Mouse (Mus musculus) hindbrain, embryonic 15.5 days (tissue): ENCODE results near the gene 5730455P16Rik. TPM values are rescaled to one million over a fixed set of nuclear protein-coding genes. Genes with fewer than 3 reads are reported as not detected.
"Not testable (repeated sequence)": the region's sequence is repeated elsewhere in the genome, so short reads cannot be mapped to it uniquely, and the experiment has no call there.

ENCODE experiments used
- ATAC-seq: fragments of 200-750 bp; cut with Nextera tagmentation; 2 replicates; pipeline ENCODE4 v1.8.0; 2017; ENCODE audit warnings: low read depth, moderate number of reproducible peaks, moderate TSS enrichment; ENCODE audit not compliant: low FRiP score
- H3K27ac ChIP-seq: fragments of 300-500 bp; sonication (generic); replicated peaks from 2 replicates; pipeline ENCODE4 v1.5.1; 2015; ENCODE audit warnings: mild to moderate bottlenecking, inconsistent platforms
- H3K27me3 ChIP-seq: fragments of 300-500 bp; sonication (generic); 2 replicates; pipeline ENCODE4 v1.6.1; 2015; ENCODE audit warnings: control low read depth, inconsistent platforms
- H3K36me3 ChIP-seq: fragments of 300-500 bp; sonication (generic); 2 replicates; pipeline ENCODE4 v1.6.1; 2015; ENCODE audit warnings: control low read depth, inconsistent platforms
- H3K4me1 ChIP-seq: fragments of 300-500 bp; sonication (generic); replicated peaks from 2 replicates; pipeline ENCODE4 v1.6.1; 2015; ENCODE audit warnings: control low read depth, inconsistent platforms
- H3K4me2 ChIP-seq: fragments of 300-500 bp; sonication (generic); 2 replicates; pipeline ENCODE4 v1.6.1; 2015; ENCODE audit warnings: moderate library complexity, mild to moderate bottlenecking, inconsistent platforms
- H3K4me3 ChIP-seq: fragments of 300-500 bp; sonication (generic); 2 replicates; pipeline ENCODE4 v1.5.1; 2015; ENCODE audit warnings: mild to moderate bottlenecking, inconsistent platforms
- H3K9ac ChIP-seq: fragments of 300-500 bp; sonication (generic); 2 replicates; pipeline ENCODE4 v1.6.1; 2015; ENCODE audit warnings: inconsistent platforms
- H3K9me3 ChIP-seq: fragments of 300-500 bp; sonication (generic); 2 replicates; pipeline ENCODE4 v1.6.1; 2016; ENCODE audit warnings: control low read depth, inconsistent platforms
- WGBS: fragments of 180-500 bp; shearing (Covaris S2); methylation state at CpG from one replicate; pipeline ENCODE4 v1.1.7; 2015; 5-methylcytosine and 5-hydroxymethylcytosine counted together
- polyA plus RNA-seq: library from polyadenylated mRNA; unstranded; fragments of >200 nt; fragmentation: Nextera tagmentation; extraction: Ambion mirVana; gene quantifications from 2 replicates; pipeline ENCODE4 v1.2.1, GENCODE M21; 2015

5730455P16Rik gene
- polyA plus RNA-seq, 1 experiment from 2014 or later, result 34.2 TPM

DNA sequence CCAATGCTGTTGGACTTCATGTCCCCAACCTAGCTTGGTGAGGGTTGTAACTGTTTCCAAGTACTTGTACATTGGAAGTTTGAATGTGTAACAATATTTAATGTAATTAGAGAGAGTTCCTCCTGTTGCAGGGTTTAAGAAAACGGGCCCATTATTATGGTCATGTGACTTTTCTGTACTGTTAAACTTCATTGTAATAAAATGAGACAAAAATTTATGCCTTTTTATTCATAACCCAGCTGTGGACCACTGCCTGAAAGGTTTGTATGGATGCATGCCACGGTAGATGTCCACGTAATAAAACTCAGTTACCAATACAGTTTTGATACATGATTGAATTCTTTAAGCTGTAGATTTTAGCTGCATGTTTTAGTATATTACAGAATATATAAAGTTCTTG is 18.1 kb upstream of the 5730455P16Rik start:
- Histone ChIP-seq H3K9me3 (no peaks in the 10 kb centered on the region), H3K27ac (no peak overlapping the region), H3K4me2 (no peak overlapping the region), H3K4me1 (no peaks in the 10 kb centered on the region), H3K9ac (no peak overlapping the region), H3K4me3 (no peak overlapping the region), H3K27me3 (no peaks in the 10 kb centered on the region), H3K36me3 (peaks cover 72% of the 10 kb centered on the region)
- no peak for ATAC-seq
- 96% methylated on average over 3 of the region's 3 CpGs for WGBS

DNA sequence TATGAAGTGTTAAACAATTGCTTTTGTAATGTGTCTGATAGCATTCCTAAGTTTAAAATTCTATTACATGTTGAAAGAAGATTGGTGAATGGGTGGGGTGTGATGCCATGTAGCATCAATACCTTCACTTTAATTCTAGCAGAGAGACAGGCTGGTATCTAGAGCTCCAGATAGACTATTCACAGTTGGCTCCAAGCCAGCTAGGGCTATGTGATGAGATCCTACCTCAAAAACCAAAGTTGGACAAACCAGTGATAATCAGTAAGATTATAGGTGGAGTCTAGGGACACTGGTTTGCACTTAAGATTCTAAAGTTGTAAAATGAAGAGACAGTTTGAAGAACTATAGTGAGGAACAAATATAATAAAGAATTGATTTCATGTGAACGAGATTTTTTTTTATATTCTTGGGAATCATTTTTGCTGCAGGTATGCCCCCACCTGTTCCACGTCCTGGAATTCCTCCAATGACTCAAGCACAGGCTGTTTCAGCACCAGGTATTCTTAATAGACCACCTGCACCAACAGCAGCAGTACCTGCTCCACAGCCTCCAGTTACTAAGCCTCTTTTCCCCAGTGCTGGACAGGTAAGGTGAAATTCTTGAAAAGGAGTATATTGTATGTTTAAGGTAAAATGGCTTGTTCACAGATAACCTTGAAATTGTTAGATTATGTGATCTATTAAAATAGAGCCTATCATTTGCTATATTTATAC is 13.7 kb upstream of the 5730455P16Rik start:
- no peak for ATAC-seq
- no peaks in the 10 kb centered on the region for H3K27me3 ChIP-seq
- H3K4me3 ChIP-seq, result no peak overlapping the region
- WGBS, result 95% methylated on average over 2 of the region's 2 CpGs
- peaks cover 12% of the 10 kb centered on the region for H3K4me1 ChIP-seq
- H3K36me3 ChIP-seq, result peaks cover 68% of the 10 kb centered on the region
- H3K9me3 ChIP-seq, result no peaks in the 10 kb centered on the region
- no peak overlapping the region for H3K9ac ChIP-seq
- no peak overlapping the region for H3K4me2 ChIP-seq
- H3K27ac ChIP-seq, result no peak overlapping the region

DNA sequence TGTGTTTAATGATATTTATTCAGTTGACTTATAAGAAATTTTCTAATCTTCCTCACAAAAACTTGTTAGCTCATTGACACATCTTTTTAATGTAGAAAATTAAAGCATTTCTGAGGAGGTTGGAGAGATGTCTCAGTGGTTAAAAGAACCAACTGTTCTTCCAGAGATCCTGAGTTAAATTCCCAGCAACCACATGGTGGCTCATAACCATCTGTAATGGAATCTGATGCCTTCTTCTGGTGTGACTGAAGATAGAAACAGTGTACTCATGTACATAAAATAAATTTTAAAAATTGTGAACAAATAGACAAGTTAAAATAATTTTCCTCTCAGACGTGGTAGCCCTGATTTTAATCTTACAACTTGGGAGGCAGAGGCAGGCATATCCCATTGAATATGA is 12.1 kb upstream of the 5730455P16Rik start:
- Histone ChIP-seq H3K4me2 (no peak overlapping the region), H3K9me3 (no peaks in the 10 kb centered on the region), H3K4me3 (no peak overlapping the region), H3K27ac (no peak overlapping the region), H3K9ac (no peak overlapping the region), H3K27me3 (no peaks in the 10 kb centered on the region), H3K36me3 (peaks cover 55% of the 10 kb centered on the region), H3K4me1 (peaks cover 28% of the 10 kb centered on the region)
- 93% methylated on average over 1 of the region's 1 CpGs for WGBS
- ATAC-seq, result no peak

DNA sequence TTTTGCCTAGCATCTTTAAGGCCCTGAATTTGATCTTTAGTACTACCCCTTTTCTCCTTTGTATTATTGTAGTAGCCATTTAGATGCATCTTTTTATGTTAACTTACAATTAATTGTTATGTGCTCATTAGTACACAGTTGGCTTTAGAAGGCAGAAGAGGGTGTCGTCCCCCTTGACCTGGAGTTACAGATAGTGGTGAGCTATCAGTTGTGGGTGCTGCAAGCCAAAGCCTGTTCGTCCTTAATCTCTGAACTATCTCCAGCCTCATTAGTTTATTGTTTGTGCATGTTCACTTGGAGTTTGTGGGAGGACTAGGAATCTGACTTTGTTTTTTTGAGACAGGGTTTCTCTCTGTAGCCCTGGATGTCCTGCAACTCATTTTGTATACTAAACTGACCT is 9.0 kb upstream of the 5730455P16Rik start:
- Histone ChIP-seq H3K36me3 (peaks cover 36% of the 10 kb centered on the region), H3K9me3 (no peaks in the 10 kb centered on the region), H3K4me1 (peaks cover 40% of the 10 kb centered on the region), H3K9ac (no peak overlapping the region; the same call in 1 of the 2 replicates), H3K27me3 (no peaks in the 10 kb centered on the region), H3K4me3 (no peak overlapping the region), H3K4me2 (peak overlapping the region; percentile 93), H3K27ac (no peak overlapping the region)
- 70% methylated on average over 2 of the region's 2 CpGs for WGBS
- ATAC-seq, result no peak

DNA sequence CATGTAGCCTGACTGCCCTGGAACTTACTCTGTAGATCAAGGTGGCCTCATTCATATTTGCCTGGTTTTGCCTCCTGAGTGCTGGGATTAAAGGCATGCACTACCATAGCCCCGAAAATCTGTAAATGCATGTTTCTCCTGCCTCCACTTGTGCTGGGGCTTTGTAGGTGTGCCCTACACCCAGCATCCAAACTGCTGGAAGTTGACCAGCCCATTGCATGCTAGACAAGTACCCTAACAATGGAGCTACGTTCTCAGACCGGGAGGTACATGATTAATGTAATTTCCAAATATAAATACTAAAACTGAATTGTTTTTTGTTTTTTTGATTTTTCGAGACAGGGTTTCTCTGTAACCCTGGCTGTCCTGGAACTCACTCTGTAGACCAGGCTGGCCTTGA is 7.2 kb upstream of the 5730455P16Rik start:
- Histone ChIP-seq H3K4me1 (peaks cover 40% of the 10 kb centered on the region), H3K27me3 (no peaks in the 10 kb centered on the region), H3K4me3 (peak overlapping the region; percentile 97), H3K36me3 (peaks cover 28% of the 10 kb centered on the region), H3K27ac (no peak overlapping the region), H3K9ac (peak overlapping the region; percentile 38), H3K9me3 (no peaks in the 10 kb centered on the region), H3K4me2 (peak overlapping the region; percentile 93)
- no peak for ATAC-seq
- WGBS, result 41% methylated on average over 4 of the region's 4 CpGs

DNA sequence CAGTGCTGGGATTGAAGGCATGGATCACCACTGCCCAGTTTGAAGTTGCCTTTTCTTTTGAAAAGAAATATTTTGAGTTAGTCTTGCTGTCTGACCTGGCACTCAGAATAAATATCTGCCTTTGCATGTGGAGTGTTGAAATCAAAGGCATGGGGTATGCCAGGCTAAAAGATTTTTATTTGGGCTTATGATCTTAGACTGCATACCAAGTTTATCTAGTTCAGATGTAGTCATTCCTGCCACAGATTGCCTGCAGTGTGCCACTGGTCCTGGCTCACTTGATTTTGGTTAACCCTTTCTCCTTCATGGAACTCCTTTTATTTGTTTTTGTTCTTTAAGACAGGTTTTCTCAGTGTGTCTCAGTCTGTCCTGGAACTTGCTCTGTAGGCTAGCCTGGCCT is 6.6 kb upstream of the 5730455P16Rik start:
- Histone ChIP-seq H3K27ac (no peak overlapping the region), H3K36me3 (peaks cover 25% of the 10 kb centered on the region), H3K27me3 (no peaks in the 10 kb centered on the region), H3K9ac (peak overlapping the region; percentile 38), H3K9me3 (no peaks in the 10 kb centered on the region), H3K4me1 (peaks cover 40% of the 10 kb centered on the region), H3K4me2 (peak overlapping the region; percentile 93), H3K4me3 (peak overlapping the region; percentile 97)
- ATAC-seq, result no peak

DNA sequence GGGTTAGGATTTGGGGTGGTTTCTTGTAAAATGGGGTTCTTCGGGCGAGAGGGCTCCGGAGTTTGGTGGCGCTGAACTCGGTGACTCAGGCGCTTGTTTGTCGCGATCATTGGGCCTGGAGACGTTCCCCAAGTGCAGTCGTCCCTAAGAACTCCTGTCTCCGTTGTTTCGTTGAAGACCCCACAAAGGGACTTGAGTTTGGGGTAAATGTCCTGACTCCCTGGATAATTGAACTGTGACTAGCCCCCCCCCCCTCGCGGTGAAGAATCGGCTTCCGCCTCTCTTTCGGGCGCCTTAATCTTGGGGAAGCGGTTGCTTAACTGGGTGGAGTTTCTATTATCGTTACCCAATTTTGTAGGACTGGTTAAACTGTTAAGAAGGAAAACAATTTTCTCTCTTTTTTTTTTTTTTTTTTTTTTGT is 5.8 kb upstream of the 5730455P16Rik start:
- no peaks in the 10 kb centered on the region for H3K27me3 ChIP-seq
- peak overlapping the region; percentile 87 for H3K27ac ChIP-seq
- H3K4me1 ChIP-seq, result peaks cover 40% of the 10 kb centered on the region
- peaks cover 19% of the 10 kb centered on the region for H3K36me3 ChIP-seq
- under 1% methylated on average over 20 of the region's 20 CpGs for WGBS
- H3K9me3 ChIP-seq, result no peaks in the 10 kb centered on the region
- H3K9ac ChIP-seq, result peak overlapping the region; percentile 96
- peak overlapping the region; percentile 93 for H3K4me2 ChIP-seq
- peak overlapping the region; percentile 97 for H3K4me3 ChIP-seq
- no peak for ATAC-seq

DNA sequence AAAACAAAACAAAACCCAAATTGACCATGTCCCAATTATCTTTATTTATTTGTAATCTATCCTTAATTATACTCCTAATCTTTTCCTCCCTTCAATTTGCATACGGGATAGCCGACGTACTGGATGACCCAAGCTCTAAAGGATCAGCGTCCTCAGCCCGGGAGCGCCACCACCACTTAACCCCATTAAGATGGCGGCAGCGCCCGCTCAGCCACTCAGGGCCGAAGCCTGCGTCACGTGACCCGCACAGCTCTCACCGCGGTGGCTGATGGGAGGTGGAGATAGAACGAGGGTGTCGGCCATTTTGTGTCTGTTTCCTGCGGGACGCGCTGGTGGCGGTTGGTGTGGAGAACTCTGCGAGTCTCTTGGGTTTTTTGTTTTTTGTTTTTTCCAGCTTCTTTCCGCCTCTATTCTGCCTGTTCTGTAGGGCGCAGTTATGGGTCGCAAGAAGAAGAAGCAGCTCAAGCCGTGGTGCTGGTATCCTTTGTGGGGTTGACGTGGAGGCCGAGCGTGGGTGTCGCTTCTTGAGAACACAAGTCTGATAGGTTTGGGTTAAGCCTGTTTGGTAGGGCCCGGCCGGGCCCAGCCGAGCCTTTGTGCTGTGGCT is 5.3 kb upstream of the 5730455P16Rik start, which contains the start of gene Zfp207:
Zfp207 (plus strand) TSS at position 261 of the 607 bp plus-strand sequence.
- Histone ChIP-seq H3K27ac (peak within 1 kb of the TSS; percentile 87), H3K9me3 (no peaks in the 10 kb centered on the region), H3K4me2 (peak within 1 kb of the TSS; percentile 93), H3K36me3 (peaks cover 14% of the 10 kb centered on the region), H3K9ac (peak within 1 kb of the TSS; percentile 96), H3K27me3 (no peaks in the 10 kb centered on the region), H3K4me1 (peaks cover 43% of the 10 kb centered on the region), H3K4me3 (peak within 1 kb of the TSS; percentile 97)
- WGBS, result under 1% methylated on average over 33 of the region's 33 CpGs
- peak; percentile 96 for ATAC-seq

DNA sequence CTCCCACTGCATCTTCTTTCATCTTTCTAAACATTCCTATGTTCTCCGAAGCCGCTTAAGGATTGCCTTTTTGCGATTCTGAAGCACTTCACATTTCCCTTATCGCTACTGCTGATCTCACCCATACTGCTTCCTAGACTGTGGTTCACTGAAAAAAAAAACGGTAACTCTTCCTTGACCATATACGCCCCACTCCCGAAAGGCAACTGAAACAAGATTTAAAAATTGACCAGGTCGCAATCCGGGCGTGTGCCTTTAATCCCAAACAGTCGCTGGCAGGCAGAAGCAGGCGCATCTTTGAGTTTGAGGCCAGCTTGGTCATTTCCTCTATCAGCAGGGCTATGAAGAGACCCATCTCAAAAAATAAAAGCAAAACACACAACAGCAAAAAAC is 4.8 kb upstream of the 5730455P16Rik start:
- H3K4me2 ChIP-seq, result peak overlapping the region; percentile 74
- peak overlapping the region; percentile 87 for H3K27ac ChIP-seq
- H3K36me3 ChIP-seq, result peaks cover 9% of the 10 kb centered on the region
- peak overlapping the region; percentile 70 for H3K9ac ChIP-seq
- 5% methylated on average over 12 of the region's 12 CpGs for WGBS
- no peaks in the 10 kb centered on the region for H3K9me3 ChIP-seq
- H3K4me1 ChIP-seq, result peaks cover 41% of the 10 kb centered on the region
- ATAC-seq, result peak; percentile 40
- no peaks in the 10 kb centered on the region for H3K27me3 ChIP-seq
- H3K4me3 ChIP-seq, result peak overlapping the region; percentile 97

DNA sequence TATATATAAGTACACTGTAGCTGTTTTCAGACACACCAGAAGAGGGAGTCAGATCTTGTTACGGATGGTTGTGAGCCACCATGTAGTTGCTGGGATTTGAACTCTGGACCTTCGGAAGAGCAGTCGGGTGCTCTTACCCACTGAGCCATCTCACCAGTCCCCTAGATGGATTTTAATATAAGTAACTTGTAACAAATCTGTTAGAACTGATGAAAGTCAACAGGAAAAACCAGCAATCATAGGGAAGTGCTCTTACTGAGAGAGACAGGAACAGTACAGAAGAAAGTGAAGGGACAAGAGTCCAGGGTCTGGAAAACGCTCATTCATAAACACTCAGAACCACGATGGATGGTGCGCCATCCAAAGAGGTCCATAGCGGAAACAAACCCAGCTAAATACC is 1.4 kb upstream of the 5730455P16Rik start:
- H3K9me3 ChIP-seq, H3K4me3 ChIP-seq, H3K9ac ChIP-seq, H3K27me3 ChIP-seq, H3K36me3 ChIP-seq, H3K4me2 ChIP-seq, ATAC-seq, H3K27ac ChIP-seq: not testable (repeated sequence)
- peaks cover 26% of the 10 kb centered on the region for H3K4me1 ChIP-seq
- 95% methylated on average over 7 of the region's 7 CpGs for WGBS

DNA sequence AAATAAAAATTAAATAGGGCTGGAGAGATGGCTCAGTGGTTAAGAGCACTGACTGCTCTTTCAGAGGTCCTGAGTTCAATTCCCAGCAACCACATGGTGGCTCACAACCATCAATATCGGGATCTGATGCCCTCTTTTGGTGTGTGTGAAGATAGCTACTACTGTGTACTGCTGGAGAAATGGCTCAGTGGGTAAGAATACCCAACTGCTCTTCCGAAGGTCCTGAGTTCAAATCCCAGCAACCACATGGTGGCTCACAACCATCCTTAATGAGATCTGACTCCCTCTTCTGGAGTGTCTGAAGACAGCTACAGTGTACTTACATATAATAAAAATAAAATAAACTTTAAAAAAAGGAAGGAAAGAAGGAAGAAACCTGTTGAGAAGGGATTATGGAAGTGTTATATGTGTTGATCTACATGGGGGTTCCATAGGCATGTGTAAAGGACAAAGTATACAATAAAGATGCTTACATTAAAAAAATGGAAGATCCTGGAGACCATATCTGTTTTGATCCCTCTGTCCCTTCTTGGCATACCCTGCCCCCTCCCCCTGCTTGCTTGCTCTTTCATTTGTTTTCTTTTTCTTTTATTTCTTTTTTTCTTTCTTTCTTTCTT is 726 bp upstream of the 5730455P16Rik start:
- 63% methylated on average over 2 of the region's 2 CpGs for WGBS
- Histone ChIP-seq H3K4me1 (peaks cover 26% of the 10 kb centered on the region), H3K27ac (peak overlapping the region; percentile 94), H3K4me2 (peak overlapping the region; percentile 90), H3K36me3 (peaks cover 11% of the 10 kb centered on the region), H3K9ac (peak overlapping the region; percentile 97), H3K4me3 (peak overlapping the region; percentile 85)
- not testable (repeated sequence) for H3K27me3 ChIP-seq, H3K9me3 ChIP-seq, ATAC-seq

DNA sequence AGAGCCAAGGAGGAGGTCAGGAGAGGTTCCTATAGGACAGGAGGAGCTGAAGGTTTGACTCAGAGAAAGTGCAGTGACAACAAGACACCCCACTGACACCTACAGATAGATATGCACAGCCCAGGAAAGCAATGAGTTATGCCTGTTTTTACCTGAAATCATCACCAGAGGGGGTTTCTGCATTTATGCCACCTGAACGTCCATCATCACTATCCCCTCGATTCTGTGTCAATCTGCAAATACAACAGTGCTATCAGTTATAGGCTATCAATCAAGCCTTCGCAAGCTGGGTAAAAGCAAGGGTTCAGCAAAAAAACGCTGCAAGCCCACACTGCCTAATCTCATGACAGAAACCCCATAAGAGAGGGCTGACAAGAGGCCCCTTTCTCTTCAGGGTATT is 1.2 kb downstream of the 5730455P16Rik start:
- Histone ChIP-seq H3K27ac (no peak overlapping the region), H3K36me3 (peaks cover 20% of the 10 kb centered on the region), H3K4me2 (peak overlapping the region; percentile 90; the same call in 1 of the 2 replicates), H3K4me3 (peak overlapping the region; percentile 85; the same call in 1 of the 2 replicates), H3K9ac (0 out of 2 replicates have a peak overlapping the region, but pooled peaks have one; percentile 97), H3K27me3 (no peaks in the 10 kb centered on the region), H3K4me1 (peaks cover 19% of the 10 kb centered on the region), H3K9me3 (no peaks in the 10 kb centered on the region)
- ATAC-seq, result no peak
- 57% methylated on average over 4 of the region's 4 CpGs for WGBS
